Mouse (Mus musculus) hindbrain, embryonic 15.5 days (tissue): ENCODE data around the gene Mfsd4a. TPM values are rescaled to one million over a fixed set of nuclear protein-coding genes. Genes with fewer than 3 reads are reported as not detected.

Experiments
- ATAC-seq: fragments of 200-750 bp; cut with Nextera tagmentation; 2 replicates; pipeline ENCODE4 v1.8.0; 2017; ENCODE audit warnings: low read depth, moderate number of reproducible peaks, moderate TSS enrichment; ENCODE audit not compliant: low FRiP score
- H3K27ac ChIP-seq: fragments of 300-500 bp; sonication (generic); replicated peaks from 2 replicates; pipeline ENCODE4 v1.5.1; 2015; ENCODE audit warnings: mild to moderate bottlenecking, inconsistent platforms
- H3K27me3 ChIP-seq: fragments of 300-500 bp; sonication (generic); 2 replicates; pipeline ENCODE4 v1.6.1; 2015; ENCODE audit warnings: control low read depth, inconsistent platforms
- H3K36me3 ChIP-seq: fragments of 300-500 bp; sonication (generic); 2 replicates; pipeline ENCODE4 v1.6.1; 2015; ENCODE audit warnings: control low read depth, inconsistent platforms
- H3K4me1 ChIP-seq: fragments of 300-500 bp; sonication (generic); replicated peaks from 2 replicates; pipeline ENCODE4 v1.6.1; 2015; ENCODE audit warnings: control low read depth, inconsistent platforms
- H3K4me2 ChIP-seq: fragments of 300-500 bp; sonication (generic); 2 replicates; pipeline ENCODE4 v1.6.1; 2015; ENCODE audit warnings: moderate library complexity, mild to moderate bottlenecking, inconsistent platforms
- H3K4me3 ChIP-seq: fragments of 300-500 bp; sonication (generic); 2 replicates; pipeline ENCODE4 v1.5.1; 2015; ENCODE audit warnings: mild to moderate bottlenecking, inconsistent platforms
- H3K9ac ChIP-seq: fragments of 300-500 bp; sonication (generic); 2 replicates; pipeline ENCODE4 v1.6.1; 2015; ENCODE audit warnings: inconsistent platforms
- H3K9me3 ChIP-seq: fragments of 300-500 bp; sonication (generic); 2 replicates; pipeline ENCODE4 v1.6.1; 2016; ENCODE audit warnings: control low read depth, inconsistent platforms
- WGBS: fragments of 180-500 bp; shearing (Covaris S2); methylation state at CpG from one replicate; pipeline ENCODE4 v1.1.7; 2015; 5-methylcytosine and 5-hydroxymethylcytosine counted together
- polyA plus RNA-seq: library from polyadenylated mRNA; unstranded; fragments of >200 nt; fragmentation: Nextera tagmentation; extraction: Ambion mirVana; gene quantifications from 2 replicates; pipeline ENCODE4 v1.2.1, GENCODE M21; 2015

The Mfsd4a gene
- polyA plus RNA-seq, 1 experiment from 2014 or later = 7.3 TPM

- WGBS = 72% methylated on average over 2 of the region's 2 CpGs
- Histone ChIP-seq H3K4me3 (no peak overlapping the region), H3K4me2 (no peak overlapping the region), H3K9me3 (no peaks in the 10 kb centered on the region), H3K27me3 (no peaks in the 10 kb centered on the region), H3K36me3 (peaks cover 19% of the 10 kb centered on the region; the same call in 1 of the 2 replicates), H3K4me1 (no peaks in the 10 kb centered on the region), H3K9ac (no peak overlapping the region), H3K27ac (no peak overlapping the region)
- no peak for ATAC-seq
Measured at GRCm38 (mm10) chr1:132030574-132030973, 37.3 kb downstream of the Mfsd4a start.

- H3K4me3 ChIP-seq = no peak overlapping the region
- 90% methylated on average over 9 of the region's 9 CpGs for WGBS
- no peak for ATAC-seq
- H3K4me1 ChIP-seq = no peaks in the 10 kb centered on the region
- H3K36me3 ChIP-seq = peaks cover 33% of the 10 kb centered on the region
- no peak overlapping the region for H3K4me2 ChIP-seq
- H3K27me3 ChIP-seq = no peaks in the 10 kb centered on the region
- no peaks in the 10 kb centered on the region for H3K9me3 ChIP-seq
- H3K27ac ChIP-seq = no peak overlapping the region
- H3K9ac ChIP-seq = no peak overlapping the region
Measured at GRCm38 (mm10) chr1:132028413-132028812, 39.4 kb downstream of the Mfsd4a start.

DNA sequence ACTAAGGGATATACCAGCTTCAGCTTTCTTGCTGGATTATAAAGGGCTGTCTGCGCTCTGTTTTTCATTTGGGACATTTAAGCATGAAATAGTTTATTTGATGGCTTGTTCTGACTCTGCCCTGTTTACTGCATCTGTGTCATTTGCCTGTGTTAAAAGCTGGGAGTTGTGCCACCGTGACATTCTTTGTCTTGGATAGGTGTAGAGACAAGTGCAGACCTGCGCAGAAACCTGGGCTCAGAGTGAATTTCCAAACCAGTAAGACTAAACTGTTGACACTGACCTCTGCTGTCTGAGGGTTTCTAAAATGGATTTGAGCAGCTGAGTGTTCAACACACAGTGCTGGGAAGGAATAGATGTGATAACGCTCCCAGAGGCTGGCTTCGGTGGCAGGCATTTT is 39.9 kb downstream of the Mfsd4a start:
- WGBS = 92% methylated on average over 5 of the region's 5 CpGs
- peaks cover 36% of the 10 kb centered on the region for H3K36me3 ChIP-seq

GRCm38 (mm10) chr1:132026925-132027646 is 40.8 kb downstream of the Mfsd4a start:
- 78% methylated on average over 11 of the region's 11 CpGs for WGBS
- no peak overlapping the region for H3K9ac ChIP-seq
- no peaks in the 10 kb centered on the region for H3K27me3 ChIP-seq
- H3K27ac ChIP-seq = no peak overlapping the region
- no peaks in the 10 kb centered on the region for H3K4me1 ChIP-seq
- H3K9me3 ChIP-seq = no peaks in the 10 kb centered on the region
- H3K36me3 ChIP-seq = peaks cover 38% of the 10 kb centered on the region
- no peak for ATAC-seq
- no peak overlapping the region for H3K4me3 ChIP-seq
- H3K4me2 ChIP-seq = no peak overlapping the region

More for the DNA sequence above, 39.9 kb downstream of the Mfsd4a start:
- Histone ChIP-seq H3K27me3 (no peaks in the 10 kb centered on the region), H3K4me1 (no peaks in the 10 kb centered on the region), H3K4me3 (no peak overlapping the region), H3K4me2 (no peak overlapping the region), H3K27ac (no peak overlapping the region), H3K9ac (no peak overlapping the region), H3K9me3 (no peaks in the 10 kb centered on the region)
- ATAC-seq = no peak

DNA sequence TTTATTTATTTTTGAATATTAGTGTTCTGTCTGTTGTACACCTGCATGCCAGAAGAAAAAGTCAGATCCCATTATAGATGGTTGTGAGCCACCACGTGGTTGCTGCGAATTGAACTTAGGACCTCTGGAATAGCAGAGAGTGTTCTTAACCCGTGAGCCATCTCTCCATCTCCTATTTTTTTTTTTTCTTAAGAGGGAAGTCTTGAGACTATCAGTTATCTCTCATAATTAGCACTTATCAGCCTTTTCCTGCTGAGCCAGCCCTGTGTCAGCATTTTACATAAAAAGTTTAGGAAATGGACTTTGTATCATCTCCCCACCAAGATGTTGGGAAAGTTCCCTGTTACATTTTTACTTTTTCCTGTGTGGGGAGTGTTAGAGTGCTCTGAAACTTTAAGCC is 45.8 kb downstream of the Mfsd4a start:
- WGBS = 89% methylated on average over 3 of the region's 3 CpGs
- Histone ChIP-seq H3K27me3 (no peaks in the 10 kb centered on the region), H3K36me3 (peaks cover 53% of the 10 kb centered on the region), H3K4me3 (no peak overlapping the region), H3K9me3 (no peaks in the 10 kb centered on the region), H3K4me2 (no peak overlapping the region), H3K27ac (no peak overlapping the region), H3K9ac (no peak overlapping the region), H3K4me1 (no peaks in the 10 kb centered on the region)
- ATAC-seq = no peak

DNA sequence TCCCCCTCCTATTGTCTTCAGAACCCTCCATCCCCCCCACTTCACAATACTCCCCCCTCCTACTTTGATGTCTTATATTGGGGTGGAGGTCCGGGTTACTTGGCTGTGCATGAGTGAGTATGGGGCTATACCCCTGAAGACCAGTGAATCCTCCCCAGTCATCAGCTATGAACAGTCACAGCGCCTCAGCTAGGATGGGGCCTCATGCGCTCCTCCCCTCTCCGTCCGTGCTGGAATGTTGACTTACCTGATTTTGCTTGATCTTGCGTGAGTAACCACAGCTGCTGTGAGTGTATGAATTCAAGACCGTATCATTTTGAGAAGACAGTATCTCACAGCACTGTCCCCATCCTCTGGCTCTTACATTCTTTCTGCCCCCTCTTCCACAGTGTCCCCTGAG is 48.0 kb downstream of the Mfsd4a start:
- H3K36me3 ChIP-seq = peaks cover 59% of the 10 kb centered on the region
- 94% methylated on average over 7 of the region's 7 CpGs for WGBS
- no peaks in the 10 kb centered on the region for H3K9me3 ChIP-seq

DNA sequence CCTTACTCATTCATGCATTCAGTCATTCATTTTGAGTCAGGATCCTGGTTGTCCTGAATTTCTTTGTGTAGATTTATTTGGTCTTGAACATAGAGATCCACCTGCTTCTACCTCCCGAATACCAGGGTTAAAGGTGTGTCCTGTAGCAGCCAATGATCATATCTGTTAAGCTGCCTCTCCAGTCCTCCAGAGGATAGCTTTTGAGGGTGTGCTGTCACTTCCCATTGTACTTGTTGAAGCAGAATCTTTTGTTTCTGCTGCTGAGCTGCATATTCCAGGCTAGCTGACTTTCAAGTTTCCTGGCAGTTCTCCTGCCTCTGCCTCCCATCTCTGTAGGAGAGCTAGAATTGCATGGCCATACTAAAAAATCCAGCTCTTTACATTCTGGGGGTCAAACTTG is 51.2 kb downstream of the Mfsd4a start:
- WGBS = 97% methylated on average over 1 of the region's 1 CpGs
- peaks cover 42% of the 10 kb centered on the region for H3K36me3 ChIP-seq

More for the DNA sequence above, 48.0 kb downstream of the Mfsd4a start:
- Histone ChIP-seq H3K27ac (no peak overlapping the region), H3K4me1 (no peaks in the 10 kb centered on the region), H3K9ac (no peak overlapping the region), H3K27me3 (no peaks in the 10 kb centered on the region), H3K4me2 (no peak overlapping the region), H3K4me3 (no peak overlapping the region)
- no peak for ATAC-seq

DNA sequence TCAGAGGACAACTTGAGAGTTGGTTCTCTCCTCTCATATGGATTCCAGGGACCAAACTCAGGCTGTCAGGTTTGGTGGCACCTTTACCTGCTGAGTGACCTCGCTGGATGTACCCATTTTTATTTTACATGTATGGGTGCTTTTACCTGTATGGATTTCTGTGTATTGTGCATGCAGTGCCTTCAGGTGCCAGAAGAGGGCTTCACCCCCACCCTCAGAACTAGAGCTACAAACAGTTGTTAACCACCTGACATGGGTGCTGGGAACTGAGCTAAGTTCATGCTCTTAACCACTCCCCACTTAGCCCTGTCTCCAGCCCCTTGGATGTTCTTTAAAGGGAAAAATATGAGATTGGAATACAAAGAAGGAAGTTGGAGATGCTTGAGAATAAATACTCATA is 53.1 kb downstream of the Mfsd4a start:
- H3K9me3 ChIP-seq = no peaks in the 10 kb centered on the region
- H3K4me1 ChIP-seq = peaks cover 2% of the 10 kb centered on the region; the same call in 1 of the 2 replicates
- WGBS = 93% methylated on average over 1 of the region's 1 CpGs
- no peak overlapping the region for H3K27ac ChIP-seq
- H3K9ac ChIP-seq = no peak overlapping the region
- no peak for ATAC-seq
- H3K4me2 ChIP-seq = no peak overlapping the region
- H3K36me3 ChIP-seq = peaks cover 31% of the 10 kb centered on the region
- H3K4me3 ChIP-seq = no peak overlapping the region
- no peaks in the 10 kb centered on the region for H3K27me3 ChIP-seq

More for the DNA sequence above, 51.2 kb downstream of the Mfsd4a start:
- no peak overlapping the region for H3K27ac ChIP-seq
- no peak overlapping the region for H3K4me3 ChIP-seq
- no peaks in the 10 kb centered on the region for H3K9me3 ChIP-seq
- no peaks in the 10 kb centered on the region for H3K27me3 ChIP-seq
- no peak overlapping the region for H3K9ac ChIP-seq
- H3K4me1 ChIP-seq = no peaks in the 10 kb centered on the region
- no peak for ATAC-seq
- no peak overlapping the region for H3K4me2 ChIP-seq

- H3K9me3 ChIP-seq = no peaks in the 10 kb centered on the region
- H3K27me3 ChIP-seq = no peaks in the 10 kb centered on the region
- H3K4me2 ChIP-seq = no peak overlapping the region
- H3K36me3 ChIP-seq = peaks cover 17% of the 10 kb centered on the region; the same call in 1 of the 2 replicates
- 85% methylated on average over 8 of the region's 8 CpGs for WGBS
- H3K9ac ChIP-seq = no peak overlapping the region
- no peak overlapping the region for H3K27ac ChIP-seq
- peaks cover 17% of the 10 kb centered on the region for H3K4me1 ChIP-seq
- H3K4me3 ChIP-seq = no peak overlapping the region
- no peak for ATAC-seq
Measured at GRCm38 (mm10) chr1:132012861-132013260, 55.0 kb downstream of the Mfsd4a start.

DNA sequence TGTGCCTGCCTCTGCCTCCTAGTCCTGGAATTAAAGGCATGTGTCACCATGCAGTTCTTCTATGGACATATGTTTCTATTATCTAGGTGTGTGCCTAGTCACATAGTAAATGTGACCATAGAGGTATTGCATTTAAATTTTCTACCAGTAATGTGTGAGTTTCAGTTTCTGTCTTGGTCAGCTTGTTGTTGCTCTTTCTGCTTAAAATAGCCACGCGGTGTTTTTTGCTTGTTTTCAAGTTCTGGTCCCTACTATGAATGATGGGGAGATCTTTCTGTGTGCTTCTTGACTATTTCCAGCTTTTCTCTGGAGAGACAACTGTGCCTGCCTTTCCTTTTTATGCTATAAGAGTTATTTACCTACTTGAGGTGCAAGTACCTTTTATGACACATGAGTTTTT is 56.1 kb downstream of the Mfsd4a start:
- Histone ChIP-seq H3K27ac (no peak overlapping the region), H3K36me3 (peaks cover 15% of the 10 kb centered on the region; the same call in 1 of the 2 replicates), H3K27me3 (no peaks in the 10 kb centered on the region), H3K9me3 (no peaks in the 10 kb centered on the region), H3K4me1 (peaks cover 19% of the 10 kb centered on the region), H3K9ac (no peak overlapping the region), H3K4me2 (no peak overlapping the region), H3K4me3 (no peak overlapping the region)
- no peak for ATAC-seq
- 78% methylated on average over 2 of the region's 2 CpGs for WGBS

GRCm38 (mm10) chr1:132010632-132011501 is 57.0 kb downstream of the Mfsd4a start:
- Histone ChIP-seq H3K4me2 (no peak overlapping the region), H3K9me3 (no peaks in the 10 kb centered on the region), H3K27me3 (no peaks in the 10 kb centered on the region), H3K9ac (no peak overlapping the region), H3K36me3 (peaks cover 10% of the 10 kb centered on the region; the same call in 1 of the 2 replicates), H3K4me1 (peaks cover 22% of the 10 kb centered on the region), H3K27ac (no peak overlapping the region), H3K4me3 (no peak overlapping the region)
- ATAC-seq = no peak
- WGBS = 93% methylated on average over 17 of the region's 17 CpGs
